Mouse (Mus musculus) midbrain, embryonic 14.5 days (tissue): Measurements from ENCODE around the gene Pcsk4. TPM values are rescaled to one million over a fixed set of nuclear protein-coding genes. Genes with fewer than 3 reads are reported as not detected.

Experiments used
- ATAC-seq: fragments of 200-750 bp; cut with Nextera tagmentation; 2 replicates; pipeline ENCODE4 v1.8.0; 2017; ENCODE audit warnings: moderate number of reproducible peaks, moderate library complexity; ENCODE audit not compliant: low FRiP score, low TSS enrichment
- DNase-seq: peaks from one replicate; pipeline ENCODE4 v3.0.0-alpha.2; 2015
- H3K27ac ChIP-seq: fragments of 300-500 bp; sonication (generic); replicated peaks from 2 replicates; pipeline ENCODE4 v1.5.1; 2014; ENCODE audit warnings: mild to moderate bottlenecking, low read depth, low read length, moderate library complexity
- H3K27me3 ChIP-seq: fragments of 300-500 bp; sonication (generic); 2 replicates; pipeline ENCODE4 v1.6.1; 2014; ENCODE audit warnings: low read length, control low read depth, mixed read lengths; ENCODE audit not compliant: control insufficient read depth, insufficient read depth
- H3K36me3 ChIP-seq: fragments of 300-500 bp; sonication (generic); 2 replicates; pipeline ENCODE4 v1.6.1; 2014; ENCODE audit warnings: low read length, control low read depth; ENCODE audit not compliant: control insufficient read depth, insufficient read depth
- H3K4me1 ChIP-seq: fragments of 300-500 bp; sonication (generic); 2 replicates; pipeline ENCODE4 v1.6.1; 2014; ENCODE audit warnings: mild to moderate bottlenecking, antibody characterized with exemption, low read length, control low read depth; ENCODE audit not compliant: control insufficient read depth, insufficient read depth
- H3K4me2 ChIP-seq: fragments of 300-500 bp; sonication (generic); 2 replicates; pipeline ENCODE4 v1.6.1; 2014; ENCODE audit warnings: mild to moderate bottlenecking, low read length, moderate library complexity
- H3K4me3 ChIP-seq: fragments of 300-500 bp; sonication (generic); replicated peaks from 2 replicates; pipeline ENCODE4 v1.5.1; 2014; ENCODE audit warnings: low read depth, low read length
- H3K9ac ChIP-seq: fragments of 300-500 bp; sonication (generic); replicated peaks from 2 replicates; pipeline ENCODE4 v1.6.1; 2014; ENCODE audit warnings: mild to moderate bottlenecking, low read length, moderate library complexity
- H3K9me3 ChIP-seq: fragments of 300-500 bp; sonication (generic); 2 replicates; pipeline ENCODE4 v1.6.1; 2016; ENCODE audit warnings: low read length, control low read depth, mixed read lengths; ENCODE audit not compliant: control insufficient read depth
- WGBS: fragments of 180-500 bp; shearing (Covaris S2); extraction: QIAGEN DNeasy Blood & Tissue Kit; methylation state at CpG from one replicate; pipeline ENCODE4 v1.1.7; 2014; 5-methylcytosine and 5-hydroxymethylcytosine counted together
- microRNA-seq: library from miRNA; unstranded; fragments of <30 nt; microRNA quantifications from one replicate; pipeline ENCODE4, GENCODE M21; 2016
- polyA plus RNA-seq: library from polyadenylated mRNA; unstranded; fragments of >200 nt; fragmentation: Nextera tagmentation; extraction: Ambion mirVana; gene quantifications from 2 replicates; pipeline ENCODE4 v1.2.1, GENCODE M21; 2014

The Pcsk4 gene
- polyA plus RNA-seq, 1 experiment from 2014 or later = 2.5 TPM

GRCm38 (mm10) chr10:80279273-80279672 is 50.0 kb downstream of the Pcsk4 start:
- DNase-seq = no peak
- Histone ChIP-seq H3K27me3 (no peaks in the 10 kb centered on the region), H3K27ac (no peak overlapping the region), H3K36me3 (peaks cover 94% of the 10 kb centered on the region), H3K9me3 (no peaks in the 10 kb centered on the region), H3K4me3 (no peak overlapping the region), H3K4me2 (no peak overlapping the region), H3K4me1 (no peaks in the 10 kb centered on the region), H3K9ac (no peak overlapping the region)
- WGBS = 94% methylated on average over 12 of the region's 12 CpGs
- no peak for ATAC-seq

GRCm38 (mm10) chr10:80278390-80278789 is 50.9 kb downstream of the Pcsk4 start:
- no peak overlapping the region for H3K9ac ChIP-seq
- ATAC-seq (no peak), DNase-seq (no peak)
- H3K4me2 ChIP-seq = no peak overlapping the region
- H3K27ac ChIP-seq = no peak overlapping the region
- H3K4me1 ChIP-seq = no peaks in the 10 kb centered on the region
- no peak overlapping the region for H3K4me3 ChIP-seq
- peaks cover 91% of the 10 kb centered on the region for H3K36me3 ChIP-seq
- H3K9me3 ChIP-seq = no peaks in the 10 kb centered on the region
- WGBS = 95% methylated on average over 9 of the region's 9 CpGs
- H3K27me3 ChIP-seq = no peaks in the 10 kb centered on the region

- no peak overlapping the region for H3K27ac ChIP-seq
- 85% methylated on average over 5 of the region's 5 CpGs for WGBS
- H3K36me3 ChIP-seq = peaks cover 81% of the 10 kb centered on the region
- H3K4me1 ChIP-seq = no peaks in the 10 kb centered on the region
- no peaks in the 10 kb centered on the region for H3K9me3 ChIP-seq
- H3K9ac ChIP-seq = no peak overlapping the region
- H3K27me3 ChIP-seq = no peaks in the 10 kb centered on the region
- no peak overlapping the region for H3K4me2 ChIP-seq
- no peak for ATAC-seq
- H3K4me3 ChIP-seq = no peak overlapping the region
- no peak for DNase-seq
These were observed 53.1 kb downstream of the Pcsk4 start for GRCm38 (mm10) chr10:80276238-80276637.

GRCm38 (mm10) chr10:80273847-80274246 is 55.5 kb downstream of the Pcsk4 start:
- Histone ChIP-seq H3K9ac (no peak overlapping the region), H3K27ac (no peak overlapping the region), H3K4me2 (no peak overlapping the region), H3K9me3 (no peaks in the 10 kb centered on the region), H3K27me3 (no peaks in the 10 kb centered on the region), H3K4me1 (no peaks in the 10 kb centered on the region), H3K36me3 (peaks cover 57% of the 10 kb centered on the region), H3K4me3 (no peak overlapping the region)
- DNase-seq = no peak
- WGBS = 91% methylated on average over 3 of the region's 3 CpGs
- ATAC-seq = no peak

DNA sequence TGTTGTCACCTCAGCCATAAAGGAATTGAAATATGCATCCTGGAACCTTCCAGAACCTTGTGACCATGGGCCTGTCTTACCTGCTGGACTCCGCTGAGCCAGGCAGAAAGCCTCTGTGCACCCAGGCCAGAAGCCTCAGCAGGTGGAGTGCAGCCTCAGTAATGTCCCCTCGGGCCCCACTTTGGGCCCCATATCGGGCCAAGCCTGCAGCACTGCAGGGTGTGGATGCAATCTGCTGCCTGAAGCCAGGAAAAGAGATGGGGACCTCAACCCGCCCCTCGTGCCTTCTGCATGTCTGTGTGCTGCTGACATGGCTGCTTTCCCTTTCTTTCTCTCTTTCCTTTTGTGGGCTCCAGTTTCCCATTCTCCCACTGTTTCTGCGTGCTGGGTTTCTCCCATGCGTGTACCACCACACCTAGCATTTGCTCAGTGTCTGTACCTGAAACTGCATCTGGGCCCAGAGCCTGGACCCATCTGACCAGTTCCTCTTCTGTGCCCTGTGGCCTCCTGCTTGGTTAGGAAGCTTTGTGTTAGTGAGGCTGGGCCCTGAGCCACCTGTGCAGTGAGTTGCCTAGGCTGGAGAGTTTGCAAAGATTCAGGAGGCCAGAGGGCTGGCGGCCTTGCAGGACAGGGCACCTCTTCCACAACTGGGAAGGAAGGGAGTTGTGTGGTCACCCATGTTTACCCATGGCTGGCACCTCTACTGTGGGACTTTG is 57.3 kb downstream of the Pcsk4 start:
- H3K4me3 ChIP-seq = no peak overlapping the region
- no peak overlapping the region for H3K4me2 ChIP-seq
- no peak overlapping the region for H3K27ac ChIP-seq
- H3K9ac ChIP-seq = no peak overlapping the region
- H3K4me1 ChIP-seq = peaks cover 10% of the 10 kb centered on the region
- 91% methylated on average over 8 of the region's 8 CpGs for WGBS
- no peaks in the 10 kb centered on the region for H3K27me3 ChIP-seq
- H3K9me3 ChIP-seq = no peaks in the 10 kb centered on the region
- ATAC-seq (no peak), DNase-seq (no peak)
- H3K36me3 ChIP-seq = peaks cover 46% of the 10 kb centered on the region

Small RNA genes lying within 50 kb of the gene (microRNA-seq; reads per million reads assigned to microRNA genes)
- gene Mir6911 = 1.3 reads per million

Other genes starting within 250 kb of the Pcsk4 start
- gene Sbno2, start 223.9 kb downstream of the Pcsk4 start, polyA plus RNA-seq = 13.2 and 13.3 TPM in 2 replicates
- gene Stk11, start 213.7 kb downstream of the Pcsk4 start, polyA plus RNA-seq = 26.5 and 38.7 TPM in 2 replicates
- 407 and 480 TPM in 2 replicates for gene Atp5d, start 190.9 kb downstream of the Pcsk4 start, polyA plus RNA-seq
- 78.9 and 101 TPM in 2 replicates for gene Cbarp, start 188.7 kb downstream of the Pcsk4 start, polyA plus RNA-seq
- gene Midn, start 181.2 kb downstream of the Pcsk4 start, polyA plus RNA-seq = 62.6 and 65.6 TPM in 2 replicates
- gene Cirbp, start 163.5 kb downstream of the Pcsk4 start, polyA plus RNA-seq = 295 and 421 TPM in 2 replicates
- gene 1600002K03Rik, start 156.6 kb downstream of the Pcsk4 start, polyA plus RNA-seq = 5.7 and 9.9 TPM in 2 replicates
- 41.9 and 50.1 TPM in 2 replicates for gene Efna2, start 150.0 kb downstream of the Pcsk4 start, polyA plus RNA-seq
- 51.5 and 65.4 TPM in 2 replicates for gene Mum1, start 103.1 kb downstream of the Pcsk4 start, polyA plus RNA-seq
- 274 and 323 TPM in 2 replicates for gene Ndufs7, start 80.4 kb downstream of the Pcsk4 start, polyA plus RNA-seq
- 15.1 and 16.7 TPM in 2 replicates for gene Gamt, start 68.5 kb downstream of the Pcsk4 start, polyA plus RNA-seq
- 42.5 and 49.3 TPM in 2 replicates for gene Dazap1, start 68.0 kb downstream of the Pcsk4 start, polyA plus RNA-seq
- gene Rps15, start 37.0 kb downstream of the Pcsk4 start, polyA plus RNA-seq = 622 and 707 TPM in 2 replicates
- gene Apc2, start 33.5 kb downstream of the Pcsk4 start, polyA plus RNA-seq = 241 and 259 TPM in 2 replicates
- 20.4 and 21.6 TPM in 2 replicates for gene 2310011J03Rik, start 9.0 kb downstream of the Pcsk4 start, polyA plus RNA-seq
- 5.3 and 7.3 TPM in 2 replicates for gene Reep6, start 455 bp upstream of the Pcsk4 start, polyA plus RNA-seq
- 0.26 TPM in 1 of 2 replicates, not detected in the other for gene Adamtsl5, start 18.9 kb upstream of the Pcsk4 start, polyA plus RNA-seq
- gene Plk5, start 27.0 kb upstream of the Pcsk4 start, polyA plus RNA-seq = 2.9 and 3.2 TPM in 2 replicates
- gene Mex3d, start 58.2 kb upstream of the Pcsk4 start, polyA plus RNA-seq = 17.3 and 28.2 TPM in 2 replicates
- gene Mbd3, start 70.1 kb upstream of the Pcsk4 start, polyA plus RNA-seq = 166 and 208 TPM in 2 replicates
- gene Uqcr11, start 77.3 kb upstream of the Pcsk4 start, polyA plus RNA-seq = 532 and 742 TPM in 2 replicates
- gene Tcf3, start 104.1 kb upstream of the Pcsk4 start, polyA plus RNA-seq = 49.8 and 60.4 TPM in 2 replicates
- 2.2 and 2.4 TPM in 2 replicates for gene Onecut3, start 165.3 kb upstream of the Pcsk4 start, polyA plus RNA-seq
- 0.76 and 0.78 TPM in 2 replicates for gene Atp8b3, start 209.6 kb upstream of the Pcsk4 start, polyA plus RNA-seq
- gene Rexo1, start 232.1 kb upstream of the Pcsk4 start, polyA plus RNA-seq = 31.7 and 34.2 TPM in 2 replicates
- gene Klf16, start 247.8 kb upstream of the Pcsk4 start, polyA plus RNA-seq = 4.9 and 5.0 TPM in 2 replicates